Mouse (Mus musculus): ENCODE data around the gene Prmt1. TPM values are rescaled to one million over a fixed set of nuclear protein-coding genes. Genes with fewer than 3 reads are reported as not detected.
A peak's percentile ranks its signal among the peaks of the same experiment; 100 is the strongest.

The Prmt1 gene
- polyA plus RNA-seq, 1 experiment from 2014 or later, result 784 TPM

DNA sequence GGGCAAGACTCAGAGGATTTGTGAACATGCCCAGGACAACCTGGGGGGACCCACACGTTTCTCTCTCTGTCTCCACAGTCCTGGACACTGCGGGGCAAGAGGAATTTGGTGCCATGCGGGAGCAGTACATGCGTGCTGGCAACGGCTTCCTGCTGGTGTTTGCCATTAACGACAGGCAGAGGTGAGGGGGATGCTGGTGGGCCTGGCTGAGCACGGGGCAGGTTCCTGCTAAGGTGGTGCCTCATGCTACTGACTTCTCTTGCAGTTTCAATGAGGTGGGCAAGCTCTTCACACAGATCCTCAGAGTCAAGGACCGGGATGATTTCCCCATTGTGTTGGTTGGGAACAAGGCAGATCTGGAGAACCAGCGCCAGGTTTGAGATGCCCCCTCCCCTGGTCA, 33.9 kb upstream of the Prmt1 start:
- Histone ChIP-seq H3K27me3 (peaks cover 7% of the 10 kb centered on the region; the same call in 1 of the 2 replicates), H3K4me2 (replicated peaks) (no peak overlapping the region), H3K27ac (no peak overlapping the region), H3K9me3 (no peaks in the 10 kb centered on the region), H3K4me1 (replicated peaks) (peaks cover 21% of the 10 kb centered on the region), H3K36me3 (no peaks in the 10 kb centered on the region), H3K9ac (replicated peaks) (no peak overlapping the region), H3K4me3 (replicated peaks) (no peak overlapping the region)
- no peak for ATAC-seq
- 81% methylated on average over 9 of the region's 9 CpGs for WGBS

- Histone ChIP-seq H3K4me1 (replicated peaks) (peaks cover 32% of the 10 kb centered on the region), H3K9me3 (no peaks in the 10 kb centered on the region), H3K27ac (no peak overlapping the region), H3K36me3 (no peaks in the 10 kb centered on the region), H3K27me3 (peaks cover 7% of the 10 kb centered on the region; the same call in 1 of the 2 replicates), H3K4me3 (replicated peaks) (no peak overlapping the region), H3K4me2 (replicated peaks) (peak overlapping the region; percentile 76; the same call in 1 of the 2 replicates), H3K9ac (replicated peaks) (no peak overlapping the region)
- ATAC-seq, result no peak
- WGBS, result 40% methylated on average over 8 of the region's 8 CpGs
Measured at GRCm38 (mm10) chr7:45019031-45019571, 32.7 kb upstream of the Prmt1 start.

DNA sequence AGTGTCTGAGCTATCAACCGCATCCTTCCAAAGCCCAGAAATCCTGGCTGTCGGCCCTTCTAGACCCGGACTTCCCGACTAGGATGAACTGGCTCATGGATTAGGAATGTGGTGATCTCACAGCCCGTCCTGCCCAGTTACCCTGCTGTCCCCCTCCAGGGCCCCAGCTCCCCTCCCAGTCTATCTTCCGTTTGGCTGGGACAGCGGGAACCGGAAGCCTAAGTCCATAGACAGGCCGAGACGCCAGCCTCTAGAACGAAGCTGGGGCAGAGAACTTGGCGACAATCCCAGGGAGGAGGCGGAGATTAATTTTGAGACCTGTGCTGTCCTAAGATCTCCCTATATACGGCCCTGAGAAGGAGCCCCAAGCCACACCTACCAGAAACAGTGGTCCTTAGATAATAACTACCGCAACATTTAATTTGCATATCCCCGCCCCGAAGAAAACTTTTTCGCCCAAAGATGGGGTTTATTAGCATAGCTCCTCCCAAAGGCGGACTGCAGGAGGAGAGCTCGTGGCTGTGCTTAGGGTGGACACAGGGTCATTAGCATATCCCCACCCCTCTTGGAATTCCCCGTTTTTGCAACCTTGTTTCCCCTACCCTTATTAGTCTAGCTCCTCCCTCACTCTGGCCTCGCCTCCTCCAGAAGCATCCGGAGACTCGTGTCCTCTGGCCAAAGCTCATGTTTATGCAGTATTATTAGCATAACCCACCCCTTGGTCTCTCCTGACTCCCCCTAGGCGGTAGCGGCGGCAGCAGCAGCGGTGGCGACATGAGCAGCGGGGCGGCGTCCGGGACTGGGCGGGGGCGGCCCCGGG, 31.1 kb upstream of the Prmt1 start, which contains the start of gene Rras:
TSS of gene Rras (plus strand) at position 720 of the 820 bp plus-strand sequence.
- ATAC-seq, result peak; percentile 85
- H3K27ac ChIP-seq, result peak within 1 kb of the TSS; percentile 80
- peak within 1 kb of the TSS; percentile 71 for H3K9ac ChIP-seq (replicated peaks)
- peaks cover 16% of the 10 kb centered on the region for H3K36me3 ChIP-seq
- peaks cover 42% of the 10 kb centered on the region for H3K4me1 ChIP-seq (replicated peaks)
- H3K4me3 ChIP-seq (replicated peaks), result peak within 1 kb of the TSS; percentile 95
- 0% methylated on average over 36 of the region's 36 CpGs for WGBS
- peaks cover 7% of the 10 kb centered on the region; the same call in 1 of the 2 replicates for H3K27me3 ChIP-seq
- H3K4me2 ChIP-seq (replicated peaks), result peak within 1 kb of the TSS; percentile 76
- no peaks in the 10 kb centered on the region for H3K9me3 ChIP-seq

GRCm38 (mm10) chr7:45016761-45017160, 30.4 kb upstream of the Prmt1 start:
- no peak for ATAC-seq
- H3K4me1 ChIP-seq (replicated peaks), result peaks cover 42% of the 10 kb centered on the region
- 5% methylated on average over 4 of the region's 4 CpGs for WGBS
- H3K4me3 ChIP-seq (replicated peaks), result peak overlapping the region; percentile 95
- H3K27ac ChIP-seq, result peak overlapping the region; percentile 80
- peak overlapping the region; percentile 76 for H3K4me2 ChIP-seq (replicated peaks)
- peaks cover 7% of the 10 kb centered on the region; the same call in 1 of the 2 replicates for H3K27me3 ChIP-seq
- H3K9me3 ChIP-seq, result no peaks in the 10 kb centered on the region
- peak overlapping the region; percentile 71 for H3K9ac ChIP-seq (replicated peaks)
- peaks cover 23% of the 10 kb centered on the region for H3K36me3 ChIP-seq

GRCm38 (mm10) chr7:45015957-45016612, 29.7 kb upstream of the Prmt1 start, which contains the start of gene Scaf1:
Scaf1 (minus strand) TSS chr7:45016363.
- Histone ChIP-seq H3K4me1 (replicated peaks) (peaks cover 42% of the 10 kb centered on the region), H3K4me3 (replicated peaks) (peak within 1 kb of the TSS; percentile 95), H3K27me3 (peaks cover 7% of the 10 kb centered on the region; the same call in 1 of the 2 replicates), H3K9me3 (no peaks in the 10 kb centered on the region), H3K27ac (peak within 1 kb of the TSS; percentile 80), H3K36me3 (peaks cover 29% of the 10 kb centered on the region), H3K9ac (replicated peaks) (peak within 1 kb of the TSS; percentile 93), H3K4me2 (replicated peaks) (peak within 1 kb of the TSS; percentile 89)
- peak; percentile 92 for ATAC-seq
- WGBS, result under 1% methylated on average over 66 of the region's 69 CpGs

- Histone ChIP-seq H3K4me1 (replicated peaks) (peaks cover 42% of the 10 kb centered on the region), H3K4me3 (replicated peaks) (peak overlapping the region; percentile 95), H3K27me3 (peaks cover 5% of the 10 kb centered on the region; the same call in 1 of the 2 replicates), H3K9ac (replicated peaks) (peak overlapping the region; percentile 93), H3K36me3 (peaks cover 35% of the 10 kb centered on the region), H3K4me2 (replicated peaks) (peak overlapping the region; percentile 89), H3K27ac (peak overlapping the region; percentile 79), H3K9me3 (no peaks in the 10 kb centered on the region)
- 3% methylated on average over 20 of the region's 20 CpGs for WGBS
- ATAC-seq, result no peak
Measured at GRCm38 (mm10) chr7:45015344-45015956, 29.1 kb upstream of the Prmt1 start.

DNA sequence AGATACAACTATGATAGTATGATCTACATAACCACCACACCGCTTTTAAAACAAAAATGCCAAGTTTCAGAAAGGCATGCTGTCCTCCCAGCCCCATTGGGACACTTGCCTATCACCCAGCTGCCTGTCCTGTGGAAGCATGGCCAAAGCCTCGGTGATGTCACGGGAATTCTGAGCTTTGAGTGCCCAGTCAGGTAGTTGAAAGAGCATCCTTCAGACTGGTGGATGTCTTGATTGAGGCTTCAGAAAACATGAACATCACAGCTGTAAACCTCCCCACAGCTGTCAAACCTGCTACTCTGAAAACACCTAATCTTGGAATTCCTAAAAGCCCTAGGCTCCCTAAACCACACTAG, 27.7 kb upstream of the Prmt1 start:
- H3K4me2 ChIP-seq (replicated peaks), result peak overlapping the region; percentile 89
- H3K4me1 ChIP-seq (replicated peaks), result peaks cover 42% of the 10 kb centered on the region
- H3K27me3 ChIP-seq, result no peaks in the 10 kb centered on the region
- no peak for ATAC-seq
- H3K27ac ChIP-seq, result no peak overlapping the region
- WGBS, result 95% methylated on average over 3 of the region's 3 CpGs
- H3K36me3 ChIP-seq, result peaks cover 49% of the 10 kb centered on the region
- no peaks in the 10 kb centered on the region for H3K9me3 ChIP-seq
- peak overlapping the region; percentile 93; the same call in 1 of the 2 replicates for H3K9ac ChIP-seq (replicated peaks)
- no peak overlapping the region for H3K4me3 ChIP-seq (replicated peaks)

- H3K9me3 ChIP-seq, result no peaks in the 10 kb centered on the region
- no peak overlapping the region; the same call in 1 of the 2 replicates for H3K9ac ChIP-seq (replicated peaks)
- H3K4me2 ChIP-seq (replicated peaks), result no peak overlapping the region
- WGBS, result 95% methylated on average over 16 of the region's 16 CpGs
- no peaks in the 10 kb centered on the region for H3K27me3 ChIP-seq
- H3K36me3 ChIP-seq, result peaks cover 54% of the 10 kb centered on the region
- H3K27ac ChIP-seq, result no peak overlapping the region
- ATAC-seq, result no peak
- peaks cover 42% of the 10 kb centered on the region for H3K4me1 ChIP-seq (replicated peaks)
- H3K4me3 ChIP-seq (replicated peaks), result no peak overlapping the region
Measured at GRCm38 (mm10) chr7:45013366-45014095, 27.2 kb upstream of the Prmt1 start.

- no peak overlapping the region for H3K4me2 ChIP-seq (replicated peaks)
- H3K4me3 ChIP-seq (replicated peaks), result no peak overlapping the region
- H3K36me3 ChIP-seq, result peaks cover 61% of the 10 kb centered on the region
- ATAC-seq, result no peak
- H3K4me1 ChIP-seq (replicated peaks), result peaks cover 35% of the 10 kb centered on the region
- no peaks in the 10 kb centered on the region for H3K27me3 ChIP-seq
- WGBS, result 89% methylated on average over 4 of the region's 4 CpGs
- no peaks in the 10 kb centered on the region for H3K9me3 ChIP-seq
- H3K9ac ChIP-seq (replicated peaks), result no peak overlapping the region
- no peak overlapping the region for H3K27ac ChIP-seq
Measured at GRCm38 (mm10) chr7:45012824-45013223, 26.5 kb upstream of the Prmt1 start.

- Histone ChIP-seq H3K4me3 (replicated peaks) (no peak overlapping the region), H3K27ac (no peak overlapping the region), H3K4me1 (replicated peaks) (peaks cover 29% of the 10 kb centered on the region), H3K36me3 (peaks cover 69% of the 10 kb centered on the region), H3K9me3 (no peaks in the 10 kb centered on the region), H3K9ac (replicated peaks) (no peak overlapping the region), H3K4me2 (replicated peaks) (no peak overlapping the region), H3K27me3 (no peaks in the 10 kb centered on the region)
- ATAC-seq, result no peak
- 97% methylated on average over 6 of the region's 6 CpGs for WGBS
Measured at GRCm38 (mm10) chr7:45012011-45012410, 25.6 kb upstream of the Prmt1 start.

GRCm38 (mm10) chr7:45008411-45008810, 22.0 kb upstream of the Prmt1 start:
- Histone ChIP-seq H3K36me3 (peaks cover 97% of the 10 kb centered on the region), H3K4me2 (replicated peaks) (no peak overlapping the region), H3K9me3 (no peaks in the 10 kb centered on the region), H3K27me3 (no peaks in the 10 kb centered on the region), H3K27ac (no peak overlapping the region), H3K9ac (replicated peaks) (no peak overlapping the region), H3K4me3 (replicated peaks) (no peak overlapping the region), H3K4me1 (replicated peaks) (peaks cover 3% of the 10 kb centered on the region; the same call in 1 of the 2 replicates)
- 94% methylated on average over 19 of the region's 19 CpGs for WGBS
- ATAC-seq, result no peak
